Mouse (Mus musculus) liver, adult 2 months (tissue): ENCODE measurements around the gene Gstm5.

Experiments
- CTCF ChIP-seq: fragments of 200-500 bp; IDR thresholded peaks from 2 replicates; pipeline ENCODE4 v1.5.1; 2011; ENCODE audit warnings: low read depth, low read length, control low read depth
- POLR2A ChIP-seq: fragments of 200-500 bp; IDR thresholded peaks from 2 replicates; pipeline ENCODE4 v1.6.1; 2011; ENCODE audit warnings: low read length, control low read depth; ENCODE audit not compliant: insufficient read depth; ENCODE audit errors: extremely low read depth

DNA sequence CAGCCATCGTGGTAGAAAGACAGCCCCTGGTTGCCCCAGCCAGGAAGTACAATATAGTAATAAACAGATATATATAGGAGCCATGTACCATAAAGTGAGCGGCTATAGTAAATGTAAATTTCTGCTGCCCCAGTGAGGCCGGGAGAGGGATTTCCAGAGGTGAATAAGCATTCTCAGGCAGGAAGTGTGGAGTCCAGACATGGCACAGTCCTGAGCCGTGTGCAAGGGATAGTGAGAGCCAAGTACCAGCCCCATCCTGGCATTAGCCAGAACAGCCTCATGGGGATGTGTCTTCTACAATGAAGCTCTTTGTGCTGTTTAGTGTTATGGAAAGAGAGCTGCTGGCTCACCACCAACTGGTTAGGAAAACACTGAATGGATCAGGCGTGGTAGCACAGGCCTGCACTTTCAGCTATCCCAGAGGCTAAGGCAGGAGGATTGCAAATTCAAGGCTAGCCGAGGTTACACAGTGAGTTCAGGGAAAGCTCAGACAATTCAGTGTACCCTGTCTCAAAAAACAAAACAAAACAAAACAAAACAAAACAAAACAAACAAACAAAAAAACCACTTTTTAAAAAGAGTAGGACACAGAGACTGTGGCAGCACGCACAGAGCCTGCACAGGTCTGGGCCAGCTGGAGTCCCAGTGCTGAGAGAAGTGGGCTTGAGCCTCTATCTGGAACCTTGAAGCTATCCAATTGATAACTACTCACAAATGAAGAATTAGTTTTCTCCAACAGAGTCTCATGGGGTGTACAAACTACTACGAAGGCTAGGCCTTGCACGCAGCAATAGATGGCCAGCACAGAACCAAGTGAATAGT is 7.7 kb upstream of the Gstm5 start:
- no peak for TF ChIP-seq POLR2A
- no peak for TF ChIP-seq CTCF
